In genomic region chr10:59114535-59115291, GRCm38 (mm10) we compare ENCODE assay signal across 8 mouse cellular contexts.
DNase-seq lines count a peak whose midpoint lies in the region; ATAC-seq and TF ChIP-seq lines count a peak whose summit lies in the region.

No protein-coding gene starts in this region.

- no peak overlapping the region for H3K9ac ChIP-seq in lung, postnatal 0 days (replicated peaks; ENCODE audit: low read depth)
- H3K9ac ChIP-seq in liver, postnatal 0 days (replicated peaks), result no peak overlapping the region

- WGBS in lung, postnatal 0 days, result 14% methylated on average over 15 of the region's 15 CpGs
- WGBS in liver, postnatal 0 days (ENCODE audit: insufficient replicate concordance), result 59% methylated on average over 15 of the region's 15 CpGs
- 23% methylated on average over 15 of the region's 15 CpGs for WGBS in cerebellum, adult 2 months

- no peak overlapping the region for H3K4me3 ChIP-seq in lung, postnatal 0 days (ENCODE audit: low read depth, low read length)
- no peak overlapping the region for H3K4me3 ChIP-seq in liver, postnatal 0 days (ENCODE audit: low read depth, low read length)
- H3K4me3 ChIP-seq in cerebellum, adult 2 months (replicated peaks; ENCODE audit: insufficient read depth, low read depth, low read length), result no peak overlapping the region

- no peak for TF ChIP-seq POLR2A in cerebellum, adult 2 months (IDR thresholded peaks at IDR 0.05; ENCODE audit: borderline replicate concordance, insufficient read depth, low read length)

- ATAC-seq in lung, postnatal 0 days, result peak; percentile 61
- ATAC-seq in liver, postnatal 0 days, result no peak

- TF ChIP-seq CTCF in lung, postnatal 0 days (IDR thresholded peaks at IDR 0.05), result no peak
- TF ChIP-seq CTCF in liver, postnatal 0 days (IDR thresholded peaks at IDR 0.05; ENCODE audit: low read depth), result no peak
- TF ChIP-seq CTCF in cerebellum, adult 2 months (IDR thresholded peaks at IDR 0.05; ENCODE audit: borderline replicate concordance, insufficient read depth, low read depth, low read length), result no peak

- no peaks in the 10 kb centered on the region for H3K36me3 ChIP-seq in lung, postnatal 0 days (ENCODE audit: insufficient read depth, low read length)
- no peaks in the 10 kb centered on the region for H3K36me3 ChIP-seq in liver, postnatal 0 days (replicated peaks; ENCODE audit: insufficient read depth, low read length)

- H3K27me3 ChIP-seq in lung, postnatal 0 days (replicated peaks; ENCODE audit: insufficient read depth, low read length), result no peaks in the 10 kb centered on the region
- no peaks in the 10 kb centered on the region for H3K27me3 ChIP-seq in liver, postnatal 0 days (ENCODE audit: insufficient read depth, low read length)
- H3K27me3 ChIP-seq in cerebellum, adult 2 months (ENCODE audit: control insufficient read depth, insufficient read depth, low read length), result no peaks in the 10 kb centered on the region

- peaks cover 2% of the 10 kb centered on the region; the same call in 1 of the 2 replicates for H3K4me1 ChIP-seq in lung, postnatal 0 days (ENCODE audit: insufficient read depth, low read depth, low read length)
- H3K4me1 ChIP-seq in liver, postnatal 0 days (ENCODE audit: insufficient read depth), result no peaks in the 10 kb centered on the region
- no peaks in the 10 kb centered on the region for H3K4me1 ChIP-seq in cerebellum, adult 2 months (ENCODE audit: control insufficient read depth, insufficient read depth, low read length)

- DNase-seq in ovary, adult 18-20 months (ENCODE audit: low spot score), result peak; percentile 18
- no peak for DNase-seq in ovary, postnatal 10 days (ENCODE audit: low spot score)
- DNase-seq in heart, adult 18-20 months, result peak; percentile 66 to 78
- DNase-seq in kidney, postnatal 36 days, result peak; percentile 6 to 31
- peak; percentile 89 for DNase-seq in lung, postnatal 0 days (ENCODE audit: low spot score)
- no peak for DNase-seq in liver, postnatal 0 days
- DNase-seq in cerebellum, adult 2 months, result no peak
- no peak for DNase-seq in cerebellum, adult 9-11 months

- H3K9me3 ChIP-seq in lung, postnatal 0 days (ENCODE audit: low read length), result no peaks in the 10 kb centered on the region
- H3K9me3 ChIP-seq in liver, postnatal 0 days (ENCODE audit: low read length), result no peaks in the 10 kb centered on the region

- H3K27ac ChIP-seq in lung, postnatal 0 days (ENCODE audit: low read length), result peak overlapping the region; percentile 71
- no peak overlapping the region for H3K27ac ChIP-seq in liver, postnatal 0 days (ENCODE audit: low read depth)
- H3K27ac ChIP-seq in cerebellum, adult 2 months (ENCODE audit: insufficient read depth, low read length), result no peak overlapping the region

- H3K4me2 ChIP-seq in lung, postnatal 0 days (replicated peaks; ENCODE audit: low read depth, low read length), result no peak overlapping the region
- H3K4me2 ChIP-seq in liver, postnatal 0 days (ENCODE audit: low read depth, low read length), result no peak overlapping the region

- TF ChIP-seq EP300 in lung, postnatal 0 days (IDR thresholded peaks at IDR 0.05), result peak; percentile 70
- TF ChIP-seq EP300 in liver, postnatal 0 days (IDR thresholded peaks at IDR 0.05; ENCODE audit: low read depth), result no peak

Comparison
In these comparisons a context has a peak if more than half of its experiments do, and no peak if none do; other contexts are left out.
1. DNase-seq: peak in ovary, adult 18-20 months (single experiment), heart, adult 18-20 months (2 of 2), kidney, postnatal 36 days (2 of 2) and lung, postnatal 0 days (single experiment); none in ovary, postnatal 10 days (single experiment), liver, postnatal 0 days (single experiment), cerebellum, adult 2 months (0 of 2) and cerebellum, adult 9-11 months (single experiment).